27 mouse cellular contexts compared by ENCODE assay signal in the genomic region with DNA sequence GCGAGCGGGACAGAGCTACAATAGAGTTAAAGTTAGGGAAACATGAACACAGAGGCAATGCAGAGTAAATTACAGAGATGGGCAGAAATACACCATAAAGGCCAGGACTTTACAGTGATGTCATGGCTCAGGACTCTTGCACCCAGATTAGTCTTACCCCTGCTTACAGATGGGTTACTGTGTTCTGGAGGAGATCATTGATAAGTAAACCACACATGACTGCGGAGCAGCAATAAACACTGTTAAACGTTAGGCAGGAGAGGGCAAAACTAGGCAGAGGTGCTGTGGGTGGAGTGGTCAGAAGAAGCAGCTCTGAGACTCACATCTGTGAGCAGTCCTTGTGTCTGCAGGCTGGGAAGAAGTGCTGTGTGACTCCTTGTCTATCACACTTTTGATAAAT. TPM values are rescaled to one million over a fixed set of nuclear protein-coding genes. Genes with fewer than 3 reads are reported as not detected.
DNase-seq lines count a peak whose midpoint lies in the region; ATAC-seq lines count a peak whose summit lies in the region.
"Had no signal": no experiment of that assay in that cellular context is flagged by ENCODE, and none has a peak within 500 bp of the region (broad histone marks: within the 10 kb centered on the region; RNA-seq: fewer than 3 reads in every experiment).

No protein-coding gene starts in this region.

- H3K4me1 ChIP-seq in midbrain, embryonic 15.5 days, result no peaks in the 10 kb centered on the region
- H3K4me1 ChIP-seq in embryonic facial prominence, embryonic 10.5 days, result peaks cover 7% of the 10 kb centered on the region; the same call in 1 of the 2 replicates

- no peak overlapping the region for H3K4me3 ChIP-seq in midbrain, embryonic 15.5 days
- no peak overlapping the region for H3K4me3 ChIP-seq in embryonic facial prominence, embryonic 10.5 days
- H3K4me3 ChIP-seq: embryonic facial prominence, embryonic 13.5 days; embryonic facial prominence, embryonic 15.5 days; erythroblast, embryonic 14.5 days; forebrain, embryonic 10.5 days; forebrain, embryonic 12.5 days had no signal

- no peaks in the 10 kb centered on the region for H3K9me3 ChIP-seq in midbrain, embryonic 15.5 days
- H3K9me3 ChIP-seq in embryonic facial prominence, embryonic 10.5 days, result no peaks in the 10 kb centered on the region
- H3K9me3 ChIP-seq: embryonic facial prominence, embryonic 13.5 days; embryonic facial prominence, embryonic 15.5 days; forebrain, embryonic 10.5 days; forebrain, embryonic 12.5 days; G1E had no signal

- 90% methylated on average over 4 of the region's 4 CpGs for WGBS in midbrain, embryonic 15.5 days
- WGBS in embryonic facial prominence, embryonic 10.5 days, result 82% methylated on average over 4 of the region's 4 CpGs

- no peak overlapping the region for H3K27ac ChIP-seq in midbrain, embryonic 15.5 days
- no peak overlapping the region for H3K27ac ChIP-seq in embryonic facial prominence, embryonic 10.5 days (replicated peaks)
- H3K27ac ChIP-seq: embryonic facial prominence, embryonic 13.5 days; embryonic facial prominence, embryonic 15.5 days; forebrain, embryonic 10.5 days; forebrain, embryonic 12.5 days had no signal

- DNase-seq in heart, adult 11 months, result peak; percentile 2
- DNase-seq in heart, postnatal 14 days, result no peak
- no peak for DNase-seq in embryonic facial prominence, embryonic 10.5 days (ENCODE audit: low spot score)
- DNase-seq: adrenal gland, adult 8-10 months; adrenal gland, postnatal 14 days; adrenal gland, postnatal 36 days; B cell, adult 2 months; cerebellum, adult 11-12 months; cerebellum, adult 2 months; cerebellum, adult 9-10 months; cerebellum, postnatal 14 days; cerebellum, postnatal 36 days had no signal

- H3K9ac ChIP-seq in midbrain, embryonic 15.5 days, result no peak overlapping the region
- H3K9ac ChIP-seq: embryonic facial prominence, embryonic 13.5 days; embryonic facial prominence, embryonic 15.5 days; forebrain, embryonic 12.5 days had no signal

- H3K4me2 ChIP-seq in midbrain, embryonic 15.5 days, result no peak overlapping the region
- H3K4me2 ChIP-seq: embryonic facial prominence, embryonic 13.5 days; embryonic facial prominence, embryonic 15.5 days; forebrain, embryonic 12.5 days had no signal

- intact Hi-C loops in heart, postnatal 14 days (cut with DNase I), result no loop called here

- H3K36me3 ChIP-seq in midbrain, embryonic 15.5 days (replicated peaks), result no peaks in the 10 kb centered on the region
- H3K36me3 ChIP-seq in embryonic facial prominence, embryonic 10.5 days (replicated peaks), result no peaks in the 10 kb centered on the region
- H3K36me3 ChIP-seq: embryonic facial prominence, embryonic 13.5 days; embryonic facial prominence, embryonic 15.5 days; forebrain, embryonic 10.5 days; forebrain, embryonic 12.5 days; G1E had no signal

- peak; percentile 45; the same call in 1 of the 2 replicates for ATAC-seq in common myeloid progenitor, adult 5-6 weeks (replicated peaks; ENCODE audit: low read depth, poor library complexity, severe bottlenecking)
- ATAC-seq in megakaryocyte-erythroid progenitor cell, adult 5-6 weeks (replicated peaks; ENCODE audit: low FRiP score, low TSS enrichment, poor library complexity, severe bottlenecking), result peak; percentile 59
- ATAC-seq in midbrain, embryonic 15.5 days (replicated peaks), result no peak
- ATAC-seq: activated CD4-positive, CD25-positive, alpha-beta regulatory T cell, adult 4 months; CD4-positive, CD25-positive, alpha-beta regulatory T cell, adult 4 months; forebrain, embryonic 14.5 days; forebrain, embryonic 16.5 days; Patski had no signal

- no peaks in the 10 kb centered on the region for H3K27me3 ChIP-seq in midbrain, embryonic 15.5 days (replicated peaks)
- H3K27me3 ChIP-seq in embryonic facial prominence, embryonic 10.5 days (replicated peaks; ENCODE audit: low read depth, poor library complexity, severe bottlenecking), result no peaks in the 10 kb centered on the region
- H3K27me3 ChIP-seq: CH12.LX; embryonic facial prominence, embryonic 13.5 days; embryonic facial prominence, embryonic 15.5 days; forebrain, embryonic 12.5 days; Patski had no signal

RNA-seq across cellular contexts. Expression of a gene that starts 18.9 kb away (rescaled TPM):
- 100 to 1,000 TPM; 194 to 211 TPM for total RNA-seq in heart, postnatal 14 days (2021)
- total RNA-seq in common myeloid progenitor, adult 5-6 weeks (2017), result 104 and 149 TPM in 2 replicates
- total RNA-seq in megakaryocyte-erythroid progenitor cell, adult 5-6 weeks (2014; fragmentation: Nextera tagmentation), result 69.0 and 85.3 TPM in 2 replicates
- 38.9 and 93.2 TPM in 2 replicates for total RNA-seq in megakaryocyte-erythroid progenitor cell, adult 5-6 weeks (2017)
- 414 TPM in 2 replicates for polyA plus RNA-seq in midbrain, embryonic 15.5 days (2015; fragmentation: Nextera tagmentation; extraction: Ambion mirVana)
- polyA plus RNA-seq in embryonic facial prominence, embryonic 10.5 days (2016; fragmentation: Nextera tagmentation; extraction: Ambion mirVana), result 494 and 511 TPM in 2 replicates
